8 mouse cellular contexts compared by ENCODE assay signal in the genomic region with DNA sequence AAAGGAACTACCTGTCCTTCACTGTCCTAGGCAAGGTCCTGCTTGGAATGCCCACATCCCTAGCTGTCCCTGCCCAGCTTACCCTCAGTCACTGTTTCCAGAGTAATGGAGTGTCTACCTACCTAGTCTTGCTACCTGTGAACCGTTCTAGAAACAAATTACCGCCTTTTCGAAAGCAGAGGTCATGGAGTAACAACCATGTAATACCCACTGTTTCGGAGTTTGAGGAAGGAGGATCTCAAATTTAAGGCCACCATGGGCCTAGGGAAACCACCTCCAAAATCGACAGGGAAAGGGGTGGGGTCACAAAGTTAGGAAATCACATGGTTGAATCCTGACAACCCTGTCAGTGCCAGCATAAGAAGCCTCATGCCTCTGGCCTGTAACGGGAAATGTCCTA. TPM values are rescaled to one million over a fixed set of nuclear protein-coding genes. Genes with fewer than 3 reads are reported as not detected.
DNase-seq lines count a peak whose midpoint lies in the region; ATAC-seq and TF ChIP-seq lines count a peak whose summit lies in the region.

No protein-coding gene starts in this region.

- H3K4me1 ChIP-seq in heart, embryonic 11.5 days (ENCODE audit: control insufficient read depth, insufficient read depth, low read length): peaks cover 17% of the 10 kb centered on the region
- peaks cover 62% of the 10 kb centered on the region for H3K4me1 ChIP-seq in G1E (ENCODE audit: insufficient read depth, low read depth, low read length)
- H3K4me1 ChIP-seq in hindbrain, embryonic 10.5 days (replicated peaks): peaks cover 34% of the 10 kb centered on the region
- peaks cover 20% of the 10 kb centered on the region for H3K4me1 ChIP-seq in liver, postnatal 0 days (ENCODE audit: insufficient read depth)

- TF ChIP-seq EP300 in liver, postnatal 0 days (IDR thresholded peaks at IDR 0.05; ENCODE audit: low read depth): no peak

- no peak for TF ChIP-seq CTCF in G1E (IDR thresholded peaks at IDR 0.05; ENCODE audit: low read depth, low read length)
- TF ChIP-seq CTCF in liver, postnatal 0 days (IDR thresholded peaks at IDR 0.05; ENCODE audit: low read depth): no peak

- no peak for DNase-seq in heart, postnatal 4 days
- DNase-seq in G1E (ENCODE audit: low spot score): no peak
- no peak for DNase-seq in hindbrain, embryonic 10.5 days (ENCODE audit: low spot score)
- no peak for DNase-seq in liver, postnatal 0 days
- no peak for DNase-seq in cerebellum, adult 11-12 months
- DNase-seq in ovary, postnatal 14 days (ENCODE audit: low spot score): no peak

- H3K36me3 ChIP-seq in heart, embryonic 11.5 days (ENCODE audit: control insufficient read depth, insufficient read depth, low read length): peaks cover 23% of the 10 kb centered on the region
- peaks cover 71% of the 10 kb centered on the region for H3K36me3 ChIP-seq in G1E (replicated peaks)
- H3K36me3 ChIP-seq in hindbrain, embryonic 10.5 days: peaks cover 58% of the 10 kb centered on the region
- peaks cover 34% of the 10 kb centered on the region for H3K36me3 ChIP-seq in liver, postnatal 0 days (replicated peaks; ENCODE audit: insufficient read depth, low read length)

- H3K4me2 ChIP-seq in heart, embryonic 11.5 days: peak overlapping the region; percentile 97
- peak overlapping the region; percentile 96 for H3K4me2 ChIP-seq in liver, postnatal 0 days (ENCODE audit: low read depth, low read length)

- 0 out of 2 replicates have a peak, but pooled peaks have one; percentile 0 for ATAC-seq in heart, embryonic 11.5 days (replicated peaks; ENCODE audit: insufficient number of reproducible peaks, low FRiP score, low TSS enrichment)
- ATAC-seq in G1E (ENCODE audit: extremely low read depth, insufficient number of reproducible peaks, low FRiP score, poor library complexity, severe bottlenecking): no peak
- ATAC-seq in liver, postnatal 0 days: peak; percentile 6; the same call in 1 of the 2 replicates
- no peak for ATAC-seq in activated CD4-positive, CD25-positive, alpha-beta regulatory T cell, adult 4 months

- peak overlapping the region; percentile 86; the same call in 1 of the 2 replicates for H3K27ac ChIP-seq in heart, embryonic 11.5 days (ENCODE audit: low read depth, low read length)
- H3K27ac ChIP-seq in hindbrain, embryonic 10.5 days: peak overlapping the region; percentile 93; the same call in 1 of the 2 replicates
- H3K27ac ChIP-seq in liver, postnatal 0 days (ENCODE audit: low read depth): peak overlapping the region; percentile 79

- H3K27me3 ChIP-seq in heart, embryonic 11.5 days (ENCODE audit: control insufficient read depth, insufficient read depth, low read length): no peaks in the 10 kb centered on the region
- no peaks in the 10 kb centered on the region for H3K27me3 ChIP-seq in G1E (ENCODE audit: insufficient read depth, low read length)
- H3K27me3 ChIP-seq in hindbrain, embryonic 10.5 days (ENCODE audit: insufficient read depth, poor library complexity, severe bottlenecking): no peaks in the 10 kb centered on the region; the same call in 1 of the 2 replicates
- no peaks in the 10 kb centered on the region for H3K27me3 ChIP-seq in liver, postnatal 0 days (ENCODE audit: insufficient read depth, low read length)

- peak overlapping the region; percentile 73 for H3K4me3 ChIP-seq in heart, embryonic 11.5 days (ENCODE audit: low read depth, low read length)
- H3K4me3 ChIP-seq in G1E (ENCODE audit: low read depth, low read length): peak overlapping the region; percentile 76; the same call in 1 of the 2 replicates
- peak overlapping the region; percentile 69 for H3K4me3 ChIP-seq in hindbrain, embryonic 10.5 days
- H3K4me3 ChIP-seq in liver, postnatal 0 days (ENCODE audit: low read depth, low read length): peak overlapping the region; percentile 63

- H3K9me3 ChIP-seq in heart, embryonic 11.5 days (replicated peaks; ENCODE audit: control insufficient read depth, low read length): no peaks in the 10 kb centered on the region
- H3K9me3 ChIP-seq in G1E (replicated peaks): no peaks in the 10 kb centered on the region
- H3K9me3 ChIP-seq in hindbrain, embryonic 10.5 days: no peaks in the 10 kb centered on the region
- no peaks in the 10 kb centered on the region for H3K9me3 ChIP-seq in liver, postnatal 0 days (ENCODE audit: low read length)

- H3K9ac ChIP-seq in heart, embryonic 11.5 days (ENCODE audit: low read depth, low read length): peak overlapping the region; percentile 85; the same call in 1 of the 2 replicates
- H3K9ac ChIP-seq in liver, postnatal 0 days (replicated peaks): peak overlapping the region; percentile 77

- 39% methylated on average over 6 of the region's 6 CpGs for WGBS in heart, embryonic 11.5 days (ENCODE audit: insufficient replicate concordance)
- WGBS in hindbrain, embryonic 10.5 days: 38% methylated on average over 6 of the region's 6 CpGs
- WGBS in liver, postnatal 0 days (ENCODE audit: insufficient replicate concordance): 49% methylated on average over 6 of the region's 6 CpGs

RNA-seq across cellular contexts. Expression of gene Dhrs13, which starts 0.7 kb away (rescaled TPM):
- 12.3 and 15.8 TPM in 2 replicates for polyA plus RNA-seq in heart, embryonic 11.5 days (2014; fragmentation: Nextera tagmentation; extraction: Ambion mirVana)
- 1 to 10 TPM; 7.8 to 9.3 TPM for total RNA-seq in heart, postnatal 4 days (2021)
- 7.2 and 11.0 TPM in 2 replicates for total RNA-seq in G1E (2014; fragmentation: Nextera tagmentation)
- 9.2 and 10.0 TPM in 2 replicates for total RNA-seq in G1E (2017)
- polyA plus RNA-seq in G1E (2012): 6.9 and 7.9 TPM in 2 replicates
- polyA plus RNA-seq in hindbrain, embryonic 10.5 days (2016; fragmentation: Nextera tagmentation; extraction: Ambion mirVana): 16.6 and 17.0 TPM in 2 replicates
- 9.2 and 10.6 TPM in 2 replicates for polyA plus RNA-seq in liver, postnatal 0 days (2015; fragmentation: Nextera tagmentation; extraction: Ambion mirVana)
- 1 to 10 TPM; 1.3 to 2.4 TPM for polyA plus RNA-seq in activated CD4-positive, CD25-positive, alpha-beta regulatory T cell, adult 4 months (2017; shearing (Covaris generic))

RNA-seq across cellular contexts. Expression of gene Flot2, which starts 6.3 kb away (rescaled TPM):
- 62.0 and 67.1 TPM in 2 replicates for polyA plus RNA-seq in heart, embryonic 11.5 days (2014; fragmentation: Nextera tagmentation; extraction: Ambion mirVana)
- total RNA-seq in heart, postnatal 4 days (2021): 10 to 100 TPM; 89.1 to 98.5 TPM
- total RNA-seq in G1E (2014; fragmentation: Nextera tagmentation): 18.0 and 19.4 TPM in 2 replicates
- 20.6 and 21.3 TPM in 2 replicates for total RNA-seq in G1E (2017)
- 13.8 and 15.6 TPM in 2 replicates for polyA plus RNA-seq in G1E (2012)
- 73.0 and 76.3 TPM in 2 replicates for polyA plus RNA-seq in hindbrain, embryonic 10.5 days (2016; fragmentation: Nextera tagmentation; extraction: Ambion mirVana)
- polyA plus RNA-seq in liver, postnatal 0 days (2015; fragmentation: Nextera tagmentation; extraction: Ambion mirVana): 23.1 and 25.9 TPM in 2 replicates
- 10 to 100 TPM; 23.2 to 28.6 TPM for polyA plus RNA-seq in activated CD4-positive, CD25-positive, alpha-beta regulatory T cell, adult 4 months (2017; shearing (Covaris generic))

RNA-seq across cellular contexts. Expression of gene Eral1, which starts 48.8 kb away (rescaled TPM):
- polyA plus RNA-seq in heart, embryonic 11.5 days (2014; fragmentation: Nextera tagmentation; extraction: Ambion mirVana): 25.6 and 27.0 TPM in 2 replicates
- 10 to 100 TPM; 23.7 to 24.0 TPM for total RNA-seq in heart, postnatal 4 days (2021)
- total RNA-seq in G1E (2014; fragmentation: Nextera tagmentation) (60.3 and 65.4 TPM in 2 replicates), G1E (2017) (35.0 and 35.7 TPM in 2 replicates)
- polyA plus RNA-seq in G1E (2012): 5.0 and 8.7 TPM in 2 replicates
- polyA plus RNA-seq in hindbrain, embryonic 10.5 days (2016; fragmentation: Nextera tagmentation; extraction: Ambion mirVana): 40.6 and 41.4 TPM in 2 replicates
- polyA plus RNA-seq in liver, postnatal 0 days (2015; fragmentation: Nextera tagmentation; extraction: Ambion mirVana): 9.3 and 10.6 TPM in 2 replicates
- 10 to 100 TPM; 36.3 to 40.0 TPM for polyA plus RNA-seq in activated CD4-positive, CD25-positive, alpha-beta regulatory T cell, adult 4 months (2017; shearing (Covaris generic))

RNA-seq across cellular contexts. Expression of gene Phf12, which starts 48.8 kb away (rescaled TPM):
- polyA plus RNA-seq in heart, embryonic 11.5 days (2014; fragmentation: Nextera tagmentation; extraction: Ambion mirVana): 9.1 and 14.2 TPM in 2 replicates
- 10 to 100 TPM; 42.3 to 43.2 TPM for total RNA-seq in heart, postnatal 4 days (2021)
- total RNA-seq in G1E (2014; fragmentation: Nextera tagmentation) (157 and 172 TPM in 2 replicates), G1E (2017) (23.0 and 24.7 TPM in 2 replicates)
- 212 and 215 TPM in 2 replicates for polyA plus RNA-seq in G1E (2012)
- 14.5 and 19.7 TPM in 2 replicates for polyA plus RNA-seq in hindbrain, embryonic 10.5 days (2016; fragmentation: Nextera tagmentation; extraction: Ambion mirVana)
- 5.0 and 5.1 TPM in 2 replicates for polyA plus RNA-seq in liver, postnatal 0 days (2015; fragmentation: Nextera tagmentation; extraction: Ambion mirVana)
- 10 to 100 TPM; 24.8 to 27.2 TPM for polyA plus RNA-seq in activated CD4-positive, CD25-positive, alpha-beta regulatory T cell, adult 4 months (2017; shearing (Covaris generic))

Comparison
In these comparisons a context has a peak if more than half of its experiments do, and no peak if none do; other contexts are left out.
1. ATAC-seq: peak in heart, embryonic 11.5 days (single experiment) and liver, postnatal 0 days (single experiment); none in G1E (single experiment) and activated CD4-positive, CD25-positive, alpha-beta regulatory T cell, adult 4 months (single experiment).
2. Peak in every context shown above with its lines, with median percentiles within 50 percentile points of each other: H3K27ac ChIP-seq and H3K4me3 ChIP-seq.